Mouse (Mus musculus) lung, postnatal 0 days (tissue): ENCODE measurements around the gene Nox4.

Experiments used
- CTCF ChIP-seq: IDR thresholded peaks from 2 replicates; pipeline ENCODE4 v1.5.1; 2016; ENCODE audit warnings: antibody characterized with exemption, mild to moderate bottlenecking
- EP300 ChIP-seq: IDR thresholded peaks from 2 replicates; pipeline ENCODE4 v1.6.1; 2016; ENCODE audit warnings: antibody characterized with exemption, mild to moderate bottlenecking, control low read depth

DNA sequence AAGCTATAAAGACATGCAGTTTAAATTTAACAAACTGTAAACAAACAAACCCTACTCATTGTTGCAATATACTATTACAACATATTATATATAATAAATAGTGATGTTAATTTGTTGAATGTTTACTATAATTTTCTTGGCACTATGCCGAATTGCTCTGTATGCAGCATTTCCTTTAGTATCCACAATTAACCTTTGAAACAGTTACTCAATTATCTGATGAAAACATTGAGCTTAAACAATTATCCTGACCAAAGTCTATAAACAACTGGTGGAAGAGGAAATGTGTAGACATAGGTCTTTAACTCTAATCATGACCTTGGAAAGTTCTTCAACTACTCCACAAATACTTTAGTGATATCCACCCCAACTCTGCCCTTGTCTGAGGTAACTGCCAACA, 76.2 kb downstream of the Nox4 start:
- no peak for TF ChIP-seq CTCF
- TF ChIP-seq EP300 = no peak
